Mouse (Mus musculus) forebrain, embryonic 16.5 days (tissue): ENCODE results near the gene Minos1. TPM values are rescaled to one million over a fixed set of nuclear protein-coding genes. Genes with fewer than 3 reads are reported as not detected.

Experiments
- ATAC-seq: fragments of 200-750 bp; cut with Nextera tagmentation; 2 replicates; pipeline ENCODE4 v1.8.0; 2017; ENCODE audit warnings: mild to moderate bottlenecking, moderate library complexity
- H3K27ac ChIP-seq: fragments of 300-500 bp; sonication (generic); 2 replicates; pipeline ENCODE4 v1.5.1; 2014; ENCODE audit warnings: low read length, control low read depth
- H3K27me3 ChIP-seq: fragments of 300-500 bp; sonication (generic); replicated peaks from 2 replicates; pipeline ENCODE4 v1.6.1; 2014; ENCODE audit warnings: low read length; ENCODE audit not compliant: control insufficient read depth, insufficient read depth
- H3K36me3 ChIP-seq: fragments of 300-500 bp; sonication (generic); 2 replicates; pipeline ENCODE4 v1.6.1; 2014; ENCODE audit not compliant: control insufficient read depth, insufficient read depth
- H3K4me1 ChIP-seq: fragments of 300-500 bp; sonication (generic); replicated peaks from 2 replicates; pipeline ENCODE4 v1.6.1; 2014; ENCODE audit warnings: low read length; ENCODE audit not compliant: control insufficient read depth, insufficient read depth
- H3K4me2 ChIP-seq: fragments of 300-500 bp; sonication (generic); 2 replicates; pipeline ENCODE4 v1.6.1; 2014; ENCODE audit warnings: mild to moderate bottlenecking, low read length, control low read depth
- H3K4me3 ChIP-seq: fragments of 300-500 bp; sonication (generic); replicated peaks from 2 replicates; pipeline ENCODE4 v1.5.1; 2014; ENCODE audit warnings: mild to moderate bottlenecking, low read length, control low read depth
- H3K9ac ChIP-seq: fragments of 300-500 bp; sonication (generic); replicated peaks from 2 replicates; pipeline ENCODE4 v1.6.1; 2014; ENCODE audit warnings: low read depth, low read length, control low read depth
- H3K9me3 ChIP-seq: fragments of 300-500 bp; sonication (generic); 2 replicates; pipeline ENCODE4 v1.6.1; 2016; ENCODE audit warnings: low read length; ENCODE audit not compliant: control insufficient read depth
- WGBS: fragments of 180-500 bp; shearing (Covaris S2); extraction: QIAGEN DNeasy Blood & Tissue Kit; methylation state at CpG from one replicate; pipeline ENCODE4 v1.1.7; 2014; 5-methylcytosine and 5-hydroxymethylcytosine counted together
- polyA plus RNA-seq: library from polyadenylated mRNA; unstranded; fragments of >200 nt; fragmentation: Nextera tagmentation; extraction: Ambion mirVana; gene quantifications from 2 replicates; pipeline ENCODE4 v1.2.1, GENCODE M21; 2015

Minos1 gene
- polyA plus RNA-seq, 1 experiment from 2014 or later = 355 TPM

DNA sequence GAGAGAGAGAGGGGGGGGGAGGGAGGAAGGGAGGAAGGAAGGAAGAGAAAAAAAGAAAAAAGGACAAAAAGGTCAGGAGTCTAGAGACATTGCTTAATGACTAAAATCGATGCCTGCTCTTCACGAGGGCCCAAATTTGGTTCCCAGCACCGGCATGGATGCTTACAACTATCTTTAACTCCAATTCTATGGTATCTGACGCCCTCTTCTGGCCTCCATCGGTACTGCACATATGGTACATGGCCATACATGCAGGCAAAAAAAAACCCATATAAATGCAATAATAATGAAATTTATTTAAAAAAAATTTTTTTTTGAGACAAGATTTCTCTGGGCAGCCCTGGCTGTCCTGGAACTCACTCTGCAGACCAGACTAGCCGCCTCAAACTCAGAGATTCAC, 20.5 kb upstream of the Minos1 start:
- 75% methylated on average over 6 of the region's 6 CpGs for WGBS
- H3K9me3 ChIP-seq = peaks cover 12% of the 10 kb centered on the region
- no peak overlapping the region for H3K9ac ChIP-seq
- H3K27me3 ChIP-seq = no peaks in the 10 kb centered on the region
- H3K4me2 ChIP-seq = no peak overlapping the region
- no peak for ATAC-seq
- H3K4me1 ChIP-seq = no peaks in the 10 kb centered on the region
- no peaks in the 10 kb centered on the region for H3K36me3 ChIP-seq
- no peak overlapping the region for H3K4me3 ChIP-seq
- no peak overlapping the region for H3K27ac ChIP-seq

DNA sequence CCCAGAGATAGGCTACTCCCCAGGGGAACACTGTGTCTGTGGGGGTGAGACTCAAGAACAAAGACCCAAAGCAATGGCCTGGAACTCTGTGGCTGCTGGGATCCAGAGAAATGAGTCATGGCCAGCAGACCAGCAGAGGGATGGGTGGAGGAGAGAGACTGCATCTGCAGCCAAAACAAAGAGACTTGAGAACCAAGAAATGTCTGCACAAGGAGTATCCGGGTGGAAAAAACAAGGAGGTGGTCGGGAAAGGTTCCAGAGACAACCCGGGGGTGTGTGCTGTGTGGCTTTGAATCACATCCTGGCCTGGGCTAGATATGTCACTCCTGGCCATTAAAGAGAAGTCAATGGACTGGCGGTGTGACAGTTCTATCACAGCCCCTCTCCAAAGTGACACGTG, 15.8 kb upstream of the Minos1 start:
- H3K27ac ChIP-seq = no peak overlapping the region
- H3K36me3 ChIP-seq = no peaks in the 10 kb centered on the region
- no peaks in the 10 kb centered on the region for H3K4me1 ChIP-seq
- no peak for ATAC-seq
- H3K4me2 ChIP-seq = no peak overlapping the region
- H3K27me3 ChIP-seq = no peaks in the 10 kb centered on the region
- whole genome bisulfite sequencing = 86% methylated on average over 5 of the region's 5 CpGs
- no peak overlapping the region for H3K4me3 ChIP-seq
- peaks cover 13% of the 10 kb centered on the region for H3K9me3 ChIP-seq
- no peak overlapping the region for H3K9ac ChIP-seq

DNA sequence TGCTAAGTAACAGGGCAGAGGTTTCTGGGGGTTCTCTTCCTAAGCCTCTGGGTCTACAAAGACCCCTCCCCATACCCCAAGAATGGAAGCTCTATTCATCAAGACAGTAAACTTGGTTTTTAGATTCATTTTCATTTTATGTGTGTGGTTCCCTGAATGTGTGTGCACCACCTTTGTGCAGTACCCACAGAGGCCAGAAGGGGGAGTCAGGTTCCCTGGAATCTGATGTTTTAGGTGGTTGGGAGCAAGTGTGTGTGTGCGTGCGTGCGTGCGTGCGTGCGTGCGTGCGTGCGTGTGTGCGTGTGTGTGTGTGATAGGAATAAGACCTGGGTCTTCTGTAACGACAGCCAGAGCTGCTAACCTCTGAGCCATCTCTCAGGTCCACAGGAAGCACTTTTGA, 14.2 kb upstream of the Minos1 start:
- peaks cover 13% of the 10 kb centered on the region for H3K9me3 ChIP-seq
- no peak for ATAC-seq
- no peak overlapping the region for H3K4me2 ChIP-seq
- no peak overlapping the region for H3K27ac ChIP-seq
- H3K4me1 ChIP-seq = no peaks in the 10 kb centered on the region
- no peaks in the 10 kb centered on the region for H3K36me3 ChIP-seq
- 97% methylated on average over 11 of the region's 11 CpGs for WGBS
- no peak overlapping the region for H3K4me3 ChIP-seq
- H3K27me3 ChIP-seq = no peaks in the 10 kb centered on the region
- H3K9ac ChIP-seq = no peak overlapping the region

DNA sequence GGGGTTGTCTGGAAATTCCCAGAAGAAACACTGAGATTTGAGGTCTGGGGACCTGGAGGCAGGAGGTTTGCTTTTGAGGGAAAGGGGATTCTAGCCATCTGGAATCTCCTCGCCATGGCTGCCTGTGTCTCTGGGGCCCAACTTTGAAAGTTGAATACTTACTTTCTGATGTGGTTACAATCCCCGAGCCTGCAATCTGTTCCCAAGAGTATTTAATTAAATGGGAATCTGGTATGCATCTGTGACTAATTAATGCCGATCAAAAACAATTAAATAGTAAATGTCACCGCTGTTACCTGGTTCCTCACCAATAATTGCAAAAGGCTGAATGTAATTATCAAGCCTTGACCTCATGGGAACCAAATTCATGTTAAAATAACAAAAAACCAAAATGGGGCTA, 13.7 kb upstream of the Minos1 start:
- ATAC-seq = no peak
- peaks cover 13% of the 10 kb centered on the region for H3K9me3 ChIP-seq
- H3K9ac ChIP-seq = no peak overlapping the region
- H3K4me1 ChIP-seq = no peaks in the 10 kb centered on the region
- H3K27ac ChIP-seq = no peak overlapping the region
- H3K36me3 ChIP-seq = no peaks in the 10 kb centered on the region
- H3K4me2 ChIP-seq = no peak overlapping the region
- no peak overlapping the region for H3K4me3 ChIP-seq
- WGBS = 47% methylated on average over 4 of the region's 4 CpGs
- no peaks in the 10 kb centered on the region for H3K27me3 ChIP-seq

DNA sequence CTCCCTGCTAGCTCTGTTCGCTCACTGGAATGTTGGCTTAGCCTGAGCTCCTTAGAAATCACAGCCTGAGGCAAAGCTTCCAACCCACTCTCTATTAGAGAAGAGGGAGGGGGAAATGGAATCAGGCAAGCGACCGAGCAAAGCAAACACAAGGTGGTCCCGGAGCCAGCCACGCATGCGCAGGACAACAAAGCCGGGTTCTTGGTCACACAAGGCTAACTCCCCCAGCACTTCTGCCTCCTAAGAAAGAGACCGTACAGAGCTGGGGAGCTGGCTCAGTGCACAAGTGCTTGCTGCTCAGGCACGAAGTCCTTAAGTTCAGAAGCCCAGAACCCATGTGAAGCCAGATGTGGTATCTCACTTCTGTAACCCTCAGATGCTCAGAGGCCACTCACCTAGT, 12.1 kb upstream of the Minos1 start:
- H3K9ac ChIP-seq = no peak overlapping the region
- no peak for ATAC-seq
- no peaks in the 10 kb centered on the region for H3K27me3 ChIP-seq
- H3K9me3 ChIP-seq = peaks cover 5% of the 10 kb centered on the region; the same call in 1 of the 2 replicates
- H3K4me2 ChIP-seq = peak overlapping the region; percentile 34
- H3K4me3 ChIP-seq = no peak overlapping the region
- no peaks in the 10 kb centered on the region for H3K36me3 ChIP-seq
- H3K27ac ChIP-seq = no peak overlapping the region
- 32% methylated on average over 9 of the region's 9 CpGs for WGBS
- H3K4me1 ChIP-seq = no peaks in the 10 kb centered on the region

DNA sequence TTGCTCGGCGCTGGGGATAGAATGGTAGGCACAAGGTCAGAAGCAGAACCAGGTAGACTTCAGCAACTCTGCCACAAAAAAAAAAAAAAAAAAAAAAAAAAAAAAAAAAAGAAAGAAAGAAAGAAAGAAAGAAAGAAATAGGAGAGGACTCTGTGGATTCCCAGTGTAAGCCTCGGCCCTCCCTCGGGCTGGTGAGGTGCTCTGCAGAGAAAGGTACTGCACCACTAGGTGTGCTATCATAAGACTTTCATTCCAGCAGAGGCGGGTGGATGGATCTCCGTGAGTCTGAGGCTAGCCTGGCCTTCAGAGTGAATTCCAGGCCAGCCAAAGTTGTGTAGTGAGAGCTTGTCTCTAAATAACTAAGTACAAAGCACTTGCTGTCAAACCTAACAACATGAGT, 10.9 kb upstream of the Minos1 start:
- Histone ChIP-seq H3K27me3 (no peaks in the 10 kb centered on the region), H3K4me3 (no peak overlapping the region), H3K4me2 (no peak overlapping the region), H3K27ac (no peak overlapping the region), H3K9ac (no peak overlapping the region), H3K4me1 (no peaks in the 10 kb centered on the region), H3K9me3 (0 out of 2 replicates have a peak, but pooled peaks cover 2% of the 10 kb centered on the region), H3K36me3 (no peaks in the 10 kb centered on the region)
- no peak for ATAC-seq
- 78% methylated on average over 6 of the region's 6 CpGs for WGBS

DNA sequence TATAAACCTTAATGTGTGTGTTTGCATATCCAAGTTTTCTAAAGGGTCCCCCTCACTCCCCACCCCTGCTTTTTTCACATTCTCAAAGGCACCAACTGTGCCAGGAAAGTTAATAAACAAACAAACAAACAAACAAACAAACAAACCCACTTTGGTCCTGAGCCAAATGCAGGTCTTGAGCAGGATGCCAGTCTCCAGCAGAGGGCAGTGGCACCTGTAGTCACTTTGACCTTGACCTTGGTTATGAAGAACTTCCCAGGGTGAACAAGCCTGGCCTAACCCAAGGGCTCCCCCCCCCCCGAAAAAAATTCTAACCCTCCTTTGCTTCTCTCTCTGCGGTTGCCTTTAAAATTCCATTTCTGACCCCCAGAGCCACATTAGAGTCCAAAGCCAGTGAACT, 9.4 kb upstream of the Minos1 start:
- Histone ChIP-seq H3K4me2 (no peak overlapping the region), H3K27ac (no peak overlapping the region), H3K4me3 (no peak overlapping the region), H3K4me1 (no peaks in the 10 kb centered on the region), H3K9ac (no peak overlapping the region), H3K9me3 (0 out of 2 replicates have a peak, but pooled peaks cover under 1% of the 10 kb centered on the region), H3K27me3 (no peaks in the 10 kb centered on the region), H3K36me3 (no peaks in the 10 kb centered on the region)
- ATAC-seq = no peak
- 80% methylated on average over 2 of the region's 2 CpGs for WGBS

DNA sequence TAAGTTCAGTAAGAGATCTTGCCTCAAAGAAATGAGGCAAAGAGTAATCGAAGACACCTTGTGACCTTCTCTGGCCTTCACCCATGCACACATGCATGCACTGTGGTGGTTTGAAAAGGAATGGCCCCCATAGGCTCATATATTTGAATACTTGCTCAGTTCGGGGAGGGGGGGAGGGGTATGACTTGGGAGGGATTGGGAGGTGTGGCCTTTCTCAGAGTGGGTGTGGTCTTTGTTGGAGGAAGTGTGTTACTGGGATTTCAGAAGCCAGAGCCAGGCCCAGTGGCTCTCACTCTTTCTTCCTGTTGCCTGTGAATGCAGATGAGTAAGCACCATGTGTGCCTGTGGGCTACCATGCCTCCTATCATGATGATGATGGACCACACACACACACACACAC, 5.1 kb upstream of the Minos1 start:
- Histone ChIP-seq H3K36me3 (no peaks in the 10 kb centered on the region), H3K4me2 (no peak overlapping the region), H3K4me3 (no peak overlapping the region), H3K27me3 (no peaks in the 10 kb centered on the region), H3K4me1 (peaks cover 5% of the 10 kb centered on the region; the same call in 1 of the 2 replicates), H3K27ac (no peak overlapping the region), H3K9me3 (no peaks in the 10 kb centered on the region), H3K9ac (no peak overlapping the region)
- WGBS = 75% methylated on average over 2 of the region's 2 CpGs
- ATAC-seq = no peak

DNA sequence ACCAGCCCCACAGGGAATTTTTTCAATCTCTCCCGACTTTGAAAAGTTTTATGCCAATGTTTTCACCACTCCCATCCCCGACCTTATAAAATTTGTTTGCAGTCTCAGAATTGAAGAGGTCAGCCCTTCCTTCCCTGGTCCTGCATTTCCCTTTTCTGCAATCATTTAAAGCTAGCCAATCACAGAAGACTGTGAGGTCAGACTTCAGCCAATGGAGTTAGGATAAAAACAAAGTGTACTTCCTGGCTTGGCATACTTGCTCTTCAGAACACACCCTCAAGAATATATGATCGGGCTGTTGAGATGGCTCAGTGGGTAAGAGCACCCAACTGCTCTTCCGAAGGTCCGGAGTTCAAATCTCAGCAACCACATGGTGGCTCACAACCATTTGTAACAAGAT, 2.2 kb upstream of the Minos1 start:
- Histone ChIP-seq H3K9me3 (no peaks in the 10 kb centered on the region), H3K27me3 (no peaks in the 10 kb centered on the region), H3K4me2 (no peak overlapping the region), H3K4me1 (peaks cover 23% of the 10 kb centered on the region), H3K9ac (no peak overlapping the region), H3K36me3 (no peaks in the 10 kb centered on the region), H3K4me3 (no peak overlapping the region), H3K27ac (no peak overlapping the region)
- ATAC-seq = no peak
- WGBS = 84% methylated on average over 5 of the region's 5 CpGs
